Mouse (Mus musculus): Measurements from ENCODE around the gene Hip1.

- TF ChIP-seq CTCF (IDR thresholded peaks at IDR 0.05; ENCODE audit: low read depth, low read length) (no peak), POLR2AphosphoS5 (IDR thresholded peaks at IDR 0.05; ENCODE audit: insufficient replicate concordance, low read depth, low read length) (no peak), GATA1 (IDR thresholded peaks at IDR 0.05; ENCODE audit: borderline replicate concordance, low read length) (no peak), TAL1 (conservative IDR thresholded peaks at IDR 0.05; ENCODE audit: low read depth, low read length) (no peak)
Measured at GRCm38 (mm10) chr5:135460833-135461173, 84.1 kb downstream of the Hip1 start.
